Mouse (Mus musculus): ENCODE data around the gene Kalrn.

The Kalrn gene

DNA sequence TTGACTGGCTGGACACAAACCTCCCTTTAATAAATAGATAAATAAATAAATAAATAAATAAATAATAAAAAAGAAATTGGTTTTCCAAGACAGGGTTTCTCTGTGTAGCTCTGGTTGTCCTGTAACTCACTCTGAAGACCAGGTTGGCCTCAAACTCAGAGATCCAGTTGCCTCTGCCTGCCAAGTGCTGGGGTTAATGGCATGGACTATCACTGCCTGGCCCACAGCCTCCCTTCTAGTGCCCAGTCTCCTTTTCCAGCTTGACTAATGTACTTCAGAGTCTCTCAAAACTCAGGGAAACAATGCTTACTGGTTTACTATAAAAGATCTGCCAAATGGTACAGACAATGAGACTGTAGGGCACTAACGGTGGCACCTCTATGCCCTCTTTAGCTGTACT is 511.7 kb downstream of the Kalrn start:
- DNase-seq, result no peak

- DNase-seq, result no peak
Observed at GRCm38 (mm10) chr16:34058611-34059010, 514.7 kb downstream of the Kalrn start.

DNA sequence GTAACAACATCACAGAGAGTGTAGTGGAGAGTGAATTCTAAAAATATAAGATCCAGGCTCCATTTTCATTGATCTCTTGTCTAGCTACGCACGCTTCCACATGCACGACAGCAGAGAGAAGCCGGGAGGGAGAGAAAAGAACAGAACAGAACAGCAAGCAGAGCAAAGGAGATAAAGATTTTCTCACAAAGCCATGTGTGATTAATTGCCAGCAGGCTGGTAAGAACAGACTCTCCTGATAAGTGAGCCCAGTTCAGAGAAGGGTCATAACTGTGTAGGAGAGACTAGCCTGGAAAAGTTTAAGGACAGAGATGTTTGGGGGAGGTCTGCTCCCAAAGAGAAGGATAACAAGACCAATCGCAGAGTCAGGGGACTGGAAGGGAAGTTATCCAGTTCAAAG is 515.9 kb downstream of the Kalrn start:
- no peak for DNase-seq

DNA sequence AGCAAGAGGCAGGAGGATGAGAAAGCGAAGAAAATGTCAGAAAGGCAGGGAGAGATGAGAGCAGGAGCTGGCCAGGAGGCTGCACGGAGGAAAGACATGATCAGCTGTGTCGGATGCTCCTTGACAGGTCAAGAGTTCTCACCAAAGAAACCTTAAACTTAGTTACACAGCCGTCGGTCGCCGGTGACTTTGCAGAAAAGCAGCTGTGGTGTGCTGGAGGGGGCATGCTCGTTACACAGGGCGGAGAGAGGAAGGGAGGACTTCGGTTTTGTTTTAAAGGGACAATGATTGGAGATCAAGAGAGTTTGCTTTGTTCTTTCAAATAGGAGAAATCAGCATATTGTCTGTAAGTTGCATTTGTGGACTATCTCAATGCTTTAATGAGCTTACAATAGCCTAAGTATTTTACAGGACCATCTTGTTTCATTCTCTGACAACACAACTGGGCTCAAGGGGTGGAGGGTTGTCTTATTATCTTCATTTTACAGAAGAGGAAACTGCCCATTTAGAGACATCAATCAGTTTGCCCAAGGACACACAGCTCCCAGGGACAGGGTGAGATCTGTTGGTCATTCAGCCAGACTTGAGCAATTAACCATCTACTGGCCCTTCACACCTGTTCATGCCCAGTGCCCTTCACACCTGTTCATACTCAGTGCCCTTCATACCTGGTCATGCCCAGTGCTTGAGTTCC is 516.8 kb downstream of the Kalrn start:
- no peak for DNase-seq

- no peak for DNase-seq
Observed at GRCm38 (mm10) chr16:34050090-34050489, 523.2 kb downstream of the Kalrn start.

GRCm38 (mm10) chr16:34049361-34049760 is 524.0 kb downstream of the Kalrn start:
- no peak for DNase-seq

DNA sequence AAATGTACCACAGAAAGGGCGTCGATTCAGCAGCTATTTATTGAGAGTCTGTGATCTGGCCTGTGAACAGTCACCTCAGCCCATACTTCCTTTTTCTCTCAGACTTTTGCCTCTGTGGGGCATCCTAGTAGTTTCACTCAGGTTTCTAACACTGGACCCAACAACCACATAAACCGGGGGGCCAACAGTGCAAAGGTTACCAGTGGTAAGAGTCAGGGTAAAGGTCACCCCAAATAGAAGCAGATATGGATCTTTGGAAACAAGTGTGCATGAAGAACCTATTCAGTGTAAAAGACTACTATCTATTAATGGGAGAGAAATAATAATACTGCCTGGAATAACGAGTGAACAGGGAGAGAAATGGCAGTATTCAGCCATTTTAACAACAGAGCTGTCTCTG is 525.1 kb downstream of the Kalrn start:
- DNase-seq, result no peak

DNA sequence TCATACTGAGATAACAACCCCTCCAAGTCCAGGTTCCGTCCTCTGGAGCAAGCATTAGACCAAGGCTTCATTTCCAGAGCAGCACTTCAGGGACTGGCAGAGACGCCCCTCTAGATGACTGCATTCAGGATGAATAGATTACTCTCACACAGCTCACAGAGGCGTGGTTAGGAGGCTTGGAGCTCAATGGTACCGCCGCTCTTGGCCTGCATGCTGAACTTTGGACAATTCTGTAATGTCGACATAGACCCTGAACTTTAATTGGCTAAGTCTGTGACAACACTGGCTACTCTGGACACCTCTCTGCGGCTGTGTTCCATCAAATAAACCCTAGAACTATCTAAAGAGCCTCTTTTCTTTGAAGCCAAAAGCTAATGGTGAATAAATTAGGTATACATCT is 525.8 kb downstream of the Kalrn start:
- DNase-seq, result no peak

- no peak for DNase-seq
Observed at GRCm38 (mm10) chr16:34047006-34047360, 526.3 kb downstream of the Kalrn start.

DNA sequence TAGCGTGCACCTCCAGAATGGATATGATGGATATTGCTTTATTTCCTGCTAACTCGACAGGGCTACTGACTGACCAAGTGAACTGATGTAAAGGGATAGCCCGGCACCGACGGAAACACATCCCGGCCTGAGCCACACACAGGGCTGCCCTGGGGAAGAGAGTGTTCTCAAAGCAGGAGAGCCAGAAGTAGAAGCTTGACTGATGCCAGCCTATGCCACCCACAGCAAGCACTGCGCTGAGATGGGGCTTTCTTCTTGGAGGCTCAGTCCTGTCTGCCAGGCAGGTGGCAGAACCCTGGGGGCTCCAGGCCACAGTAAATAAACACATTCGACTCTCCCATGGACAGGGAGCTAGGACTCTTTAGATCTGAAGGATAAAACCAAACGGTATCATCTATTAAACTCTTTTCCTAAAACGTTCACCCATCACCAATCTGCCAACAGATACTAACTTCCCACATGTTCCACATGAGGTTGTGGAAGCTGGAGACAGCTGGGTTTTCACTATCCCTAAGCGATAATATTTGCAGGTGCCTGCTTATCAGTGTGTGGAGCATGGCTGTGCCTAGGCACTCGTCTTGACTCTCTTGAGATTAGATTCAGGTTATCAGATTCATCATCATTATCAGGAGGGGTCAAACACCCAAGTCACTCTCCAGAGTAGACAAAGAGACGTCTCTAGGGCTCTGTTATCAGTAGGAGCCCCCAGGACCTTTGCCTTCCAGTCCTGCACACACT is 526.9 kb downstream of the Kalrn start:
- no peak for DNase-seq

- no peak for DNase-seq
Observed at GRCm38 (mm10) chr16:34044539-34044938, 528.8 kb downstream of the Kalrn start.

- DNase-seq, result no peak
Observed at GRCm38 (mm10) chr16:34043048-34043795, 530.1 kb downstream of the Kalrn start.

DNA sequence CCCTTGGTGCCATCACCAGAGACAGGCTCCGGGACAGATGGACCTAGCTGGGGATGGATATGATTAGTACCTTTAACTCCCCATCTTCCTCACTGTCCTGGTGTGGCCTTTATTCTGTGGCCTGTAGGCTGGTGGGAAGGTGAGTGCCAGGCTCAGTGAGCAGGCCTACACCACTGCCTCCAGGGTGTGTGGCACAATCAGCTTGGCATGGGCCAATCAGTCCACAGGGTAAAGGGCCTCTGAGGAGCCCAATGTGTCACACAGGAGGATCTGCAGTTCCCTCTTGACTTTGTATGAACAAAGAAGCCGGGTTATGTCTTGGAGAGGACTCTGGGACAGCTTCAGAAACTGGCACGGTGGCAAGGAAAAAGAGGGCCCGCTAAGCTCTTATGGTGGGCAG is 530.7 kb downstream of the Kalrn start:
- DNase-seq, result no peak

- DNase-seq, result no peak
Observed at GRCm38 (mm10) chr16:34040276-34040675, 533.1 kb downstream of the Kalrn start.

- no peak for DNase-seq
Observed at GRCm38 (mm10) chr16:34039736-34040135, 533.6 kb downstream of the Kalrn start.

DNA sequence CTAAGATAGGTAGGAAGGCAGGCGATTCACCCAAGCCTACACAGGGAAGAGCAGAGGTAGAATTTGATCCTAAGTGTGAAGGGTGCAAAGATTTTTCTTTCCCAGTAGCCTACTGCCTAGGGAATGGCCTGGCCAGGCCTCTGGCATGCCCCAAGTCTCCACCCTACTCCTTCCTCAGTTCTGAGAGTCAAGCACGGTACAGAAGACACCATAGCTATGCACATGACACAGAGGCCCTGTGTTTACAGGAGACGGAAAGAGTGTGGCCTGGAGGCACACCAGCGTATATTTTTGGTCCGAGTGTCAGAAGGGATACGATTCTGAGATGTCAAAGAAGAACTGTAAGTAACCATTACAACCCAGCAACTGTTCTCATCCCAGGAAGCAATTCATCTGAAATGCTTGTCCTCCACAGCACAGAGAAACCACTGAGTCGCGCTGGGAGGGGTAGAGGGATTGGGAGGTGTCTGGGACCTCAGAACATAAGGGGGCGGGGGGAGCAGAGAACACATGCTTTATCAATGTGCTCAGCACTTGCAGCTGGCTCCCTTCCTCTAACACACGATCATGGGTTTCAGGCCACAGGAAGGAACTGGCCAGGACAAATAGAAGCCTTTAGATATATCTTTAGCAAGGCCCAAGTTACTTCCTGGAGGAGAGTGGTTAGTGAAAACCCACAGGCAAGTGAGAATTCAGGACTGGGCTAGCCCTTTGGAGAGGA is 536.8 kb downstream of the Kalrn start:
- DNase-seq, result no peak

GRCm38 (mm10) chr16:34035780-34036179 is 537.6 kb downstream of the Kalrn start:
- DNase-seq, result no peak

DNA sequence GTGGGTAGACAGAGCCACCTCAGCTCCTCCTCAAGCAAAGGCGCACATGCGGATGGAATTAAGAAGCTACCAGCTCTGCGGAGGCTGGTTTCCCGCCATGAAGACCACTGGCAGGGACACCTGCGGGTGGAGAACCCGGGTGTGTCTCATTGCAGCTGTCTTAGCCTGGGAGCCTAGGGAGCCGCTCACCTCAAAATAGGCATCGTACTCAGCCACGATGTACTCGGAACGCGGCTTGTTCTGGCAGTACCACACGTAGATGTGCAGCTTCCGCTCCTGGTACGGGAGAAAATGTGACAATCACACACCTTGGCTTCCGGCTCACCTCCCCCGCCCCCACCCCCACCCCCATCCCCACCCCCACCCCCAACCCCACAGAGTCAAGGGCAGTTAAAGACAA is 539.1 kb downstream of the Kalrn start:
- DNase-seq, result no peak

GRCm38 (mm10) chr16:34032011-34032645 is 541.2 kb downstream of the Kalrn start:
- DNase-seq, result no peak

DNA sequence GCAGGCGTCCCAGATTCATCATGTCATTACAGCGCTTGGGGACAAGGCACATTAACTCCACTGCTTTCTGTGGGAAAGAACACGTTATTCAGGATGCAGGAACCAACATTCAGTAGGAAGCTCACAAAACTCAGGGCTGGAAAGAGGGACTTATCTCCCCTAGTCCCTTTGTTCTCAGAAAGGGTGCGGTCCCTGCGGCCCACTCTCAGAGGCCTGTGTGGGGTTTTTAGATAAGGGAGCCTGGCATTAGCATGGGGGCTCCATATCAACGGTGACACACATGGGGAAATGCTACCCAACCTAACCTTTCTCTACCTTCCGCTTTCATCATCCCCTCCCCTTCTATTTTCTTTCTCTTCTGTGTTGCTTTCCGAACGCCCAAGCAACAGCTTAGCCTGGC is 541.8 kb downstream of the Kalrn start:
- no peak for DNase-seq

DNA sequence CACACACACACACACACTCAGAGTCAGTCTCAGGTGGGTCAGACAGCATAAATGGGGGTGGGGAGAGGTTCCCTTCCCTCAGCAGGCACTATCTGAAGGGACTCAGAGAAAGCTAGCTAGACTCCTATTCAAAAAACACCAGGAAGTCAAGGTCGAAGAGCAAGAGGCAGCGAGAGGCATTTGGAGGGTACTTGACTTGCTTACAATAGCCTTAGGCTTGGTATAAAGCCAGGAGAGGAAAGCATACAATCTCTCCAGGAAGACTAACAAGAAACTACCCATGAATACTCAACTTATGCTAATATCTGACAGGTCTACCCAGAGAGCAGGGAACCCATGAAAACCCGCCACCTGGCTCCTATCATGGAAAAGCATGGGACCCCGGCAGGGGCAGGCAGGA is 543.0 kb downstream of the Kalrn start:
- DNase-seq, result no peak

DNA sequence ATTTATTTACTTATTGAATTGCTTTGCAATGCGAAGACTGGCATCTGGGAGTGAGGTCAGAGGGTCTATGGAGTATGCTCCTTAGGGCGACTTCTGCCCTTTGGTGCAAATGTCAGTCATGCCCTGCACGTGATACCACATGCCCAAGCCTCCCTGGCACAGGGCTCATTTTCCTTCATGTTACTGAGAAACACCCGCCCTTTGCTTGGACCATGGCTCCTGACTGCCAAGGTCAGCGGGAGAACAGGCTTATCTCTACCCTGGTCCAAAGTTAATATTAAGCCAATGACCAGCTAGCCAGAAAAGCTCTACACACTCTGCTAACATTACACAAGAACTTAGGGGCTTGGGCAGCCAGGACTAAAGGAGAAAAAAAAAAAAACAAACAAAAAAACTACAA is 543.5 kb downstream of the Kalrn start:
- DNase-seq, result no peak

GRCm38 (mm10) chr16:34017241-34017640 is 556.1 kb downstream of the Kalrn start:
- DNase-seq, result no peak

Data from cerebellum, adult 8-10 months (tissue).